Mouse (Mus musculus) spleen, adult 2 months (tissue): ENCODE results near the gene Abcb11.

Experiments
- CTCF ChIP-seq: fragments of 200-500 bp; IDR thresholded peaks from 2 replicates; pipeline ENCODE4 v1.5.1; 2011; ENCODE audit warnings: mild to moderate bottlenecking, inconsistent platforms; ENCODE audit not compliant: insufficient read depth, insufficient read length, insufficient replicate concordance; ENCODE audit errors: extremely low read depth
- POLR2A ChIP-seq: fragments of 200-500 bp; IDR thresholded peaks from 2 replicates; pipeline ENCODE4 v1.6.1; 2011; ENCODE audit warnings: low read depth, low read length, inconsistent platforms

DNA sequence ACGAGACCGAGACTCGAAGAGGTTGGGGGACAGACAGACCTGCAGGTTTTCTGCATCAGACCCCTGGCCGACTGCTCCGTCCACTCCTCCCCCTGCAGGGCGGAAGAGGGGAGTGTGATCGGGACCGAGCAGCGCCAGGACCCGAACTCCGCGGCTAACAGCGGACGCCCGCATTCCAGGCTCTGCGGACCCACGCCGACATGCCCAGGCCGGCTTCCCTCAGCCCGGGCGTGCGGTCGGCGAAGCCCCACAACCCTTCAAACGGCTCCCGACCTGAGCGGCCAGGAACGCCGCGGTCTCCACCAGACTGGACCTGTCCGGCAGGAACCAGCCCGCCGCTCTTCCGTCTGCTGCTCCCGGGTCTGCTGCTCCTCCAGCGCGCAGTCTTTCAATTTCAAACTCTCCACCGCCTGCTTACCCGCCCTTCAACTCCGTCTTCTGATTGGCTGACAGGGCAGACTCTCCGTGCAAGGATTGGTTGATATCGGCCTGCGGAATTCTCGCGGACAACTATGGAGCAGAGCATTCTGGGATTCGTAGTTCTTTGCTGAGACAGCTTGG is 136.5 kb downstream of the Abcb11 start, which contains the start of gene Spc25:
- TF ChIP-seq CTCF (no peak), POLR2A (peak; percentile 11; the same call in 1 of the 2 replicates)
